Mouse (Mus musculus) hindbrain, embryonic 12.5 days (tissue): Measurements from ENCODE around the gene Otog. TPM values are rescaled to one million over a fixed set of nuclear protein-coding genes. Genes with fewer than 3 reads are reported as not detected.
A peak's percentile ranks its signal among the peaks of the same experiment; 100 is the strongest.

Experiments used
- ATAC-seq: fragments of 200-750 bp; cut with Nextera tagmentation; 2 replicates; pipeline ENCODE4 v1.8.0; 2017; ENCODE audit warnings: moderate TSS enrichment; ENCODE audit not compliant: low FRiP score
- H3K27ac ChIP-seq: fragments of 300-500 bp; sonication (generic); 2 replicates; pipeline ENCODE4 v1.5.1; 2016; ENCODE audit warnings: mild to moderate bottlenecking
- H3K27me3 ChIP-seq: fragments of 300-500 bp; sonication (generic); 2 replicates; pipeline ENCODE4 v1.6.1; 2016; ENCODE audit warnings: mild to moderate bottlenecking
- H3K36me3 ChIP-seq: fragments of 300-500 bp; sonication (generic); 2 replicates; pipeline ENCODE4 v1.6.1; 2016; ENCODE audit warnings: mild to moderate bottlenecking
- H3K4me1 ChIP-seq: fragments of 300-500 bp; sonication (generic); 2 replicates; pipeline ENCODE4 v1.6.1; 2016
- H3K4me2 ChIP-seq: fragments of 300-500 bp; sonication (generic); replicated peaks from 2 replicates; pipeline ENCODE4 v1.6.1; 2016; ENCODE audit warnings: mild to moderate bottlenecking
- H3K4me3 ChIP-seq: fragments of 300-500 bp; sonication (generic); 2 replicates; pipeline ENCODE4 v1.5.1; 2016; ENCODE audit warnings: mild to moderate bottlenecking
- H3K9ac ChIP-seq: fragments of 300-500 bp; sonication (generic); 2 replicates; pipeline ENCODE4 v1.6.1; 2016; ENCODE audit warnings: mild to moderate bottlenecking, moderate library complexity
- H3K9me3 ChIP-seq: fragments of 300-500 bp; sonication (generic); replicated peaks from 2 replicates; pipeline ENCODE4 v1.6.1; 2016; ENCODE audit warnings: mild to moderate bottlenecking
- WGBS: fragments of 180-500 bp; shearing (Covaris S2); methylation state at CpG from one replicate; pipeline ENCODE4 v1.1.7; 2016; 5-methylcytosine and 5-hydroxymethylcytosine counted together
- polyA plus RNA-seq: library from polyadenylated mRNA; unstranded; fragments of >200 nt; fragmentation: Nextera tagmentation; extraction: Ambion mirVana; gene quantifications from 2 replicates; pipeline ENCODE4 v1.2.1, GENCODE M21; 2016

Otog gene
- polyA plus RNA-seq, 1 experiment from 2014 or later = 4.5 TPM

GRCm38 (mm10) chr7:46235948-46236347 is 4.8 kb upstream of the Otog start:
- no peak for ATAC-seq
- Histone ChIP-seq H3K27ac (no peak overlapping the region), H3K27me3 (peaks cover 13% of the 10 kb centered on the region; the same call in 1 of the 2 replicates), H3K9ac (no peak overlapping the region), H3K9me3 (no peaks in the 10 kb centered on the region), H3K4me1 (peaks cover 12% of the 10 kb centered on the region), H3K4me3 (no peak overlapping the region), H3K4me2 (peak overlapping the region; percentile 7; the same call in 1 of the 2 replicates), H3K36me3 (no peaks in the 10 kb centered on the region)
- WGBS = 74% methylated on average over 18 of the region's 18 CpGs

- H3K4me2 ChIP-seq = peak overlapping the region; percentile 7; the same call in 1 of the 2 replicates
- no peaks in the 10 kb centered on the region for H3K36me3 ChIP-seq
- ATAC-seq = no peak
- no peak overlapping the region for H3K4me3 ChIP-seq
- H3K4me1 ChIP-seq = peaks cover 12% of the 10 kb centered on the region
- WGBS = 83% methylated on average over 15 of the region's 15 CpGs
- H3K27me3 ChIP-seq = peaks cover 13% of the 10 kb centered on the region; the same call in 1 of the 2 replicates
- no peaks in the 10 kb centered on the region for H3K9me3 ChIP-seq
- H3K27ac ChIP-seq = peak overlapping the region; percentile 6; the same call in 1 of the 2 replicates
- no peak overlapping the region for H3K9ac ChIP-seq
Observed at GRCm38 (mm10) chr7:46236363-46236762, 4.4 kb upstream of the Otog start.

GRCm38 (mm10) chr7:46237192-46237591 is 3.6 kb upstream of the Otog start:
- WGBS = 71% methylated on average over 7 of the region's 7 CpGs
- Histone ChIP-seq H3K4me2 (no peak overlapping the region), H3K9ac (no peak overlapping the region), H3K9me3 (no peaks in the 10 kb centered on the region), H3K27me3 (peaks cover 13% of the 10 kb centered on the region; the same call in 1 of the 2 replicates), H3K36me3 (no peaks in the 10 kb centered on the region), H3K27ac (no peak overlapping the region), H3K4me3 (no peak overlapping the region), H3K4me1 (peaks cover 12% of the 10 kb centered on the region)
- no peak for ATAC-seq

- ATAC-seq = no peak
- Histone ChIP-seq H3K27ac (no peak within 1 kb of the TSS), H3K4me2 (no peak within 1 kb of the TSS), H3K4me1 (peaks cover 17% of the 10 kb centered on the region), H3K9ac (no peak within 1 kb of the TSS), H3K4me3 (no peak within 1 kb of the TSS), H3K27me3 (peaks cover 13% of the 10 kb centered on the region; the same call in 1 of the 2 replicates), H3K9me3 (no peaks in the 10 kb centered on the region), H3K36me3 (no peaks in the 10 kb centered on the region)
- WGBS = 28% methylated on average over 10 of the region's 10 CpGs
Observed at GRCm38 (mm10) chr7:46238346-46238745, 2.4 kb upstream of the Otog start, which contains the start of gene Ush1c. Ush1c (minus strand) TSS chr7:46238503.

- Histone ChIP-seq H3K27ac (no peak overlapping the region), H3K4me2 (no peak overlapping the region), H3K27me3 (peaks cover 13% of the 10 kb centered on the region; the same call in 1 of the 2 replicates), H3K9me3 (no peaks in the 10 kb centered on the region), H3K36me3 (no peaks in the 10 kb centered on the region), H3K4me3 (no peak overlapping the region), H3K9ac (no peak overlapping the region), H3K4me1 (peaks cover 17% of the 10 kb centered on the region)
- ATAC-seq = no peak
- WGBS = 88% methylated on average over 4 of the region's 4 CpGs
Observed at GRCm38 (mm10) chr7:46240091-46240490, 696 bp upstream of the Otog start.

GRCm38 (mm10) chr7:46246876-46247275 is 6.1 kb downstream of the Otog start:
- Histone ChIP-seq H3K4me1 (peaks cover 5% of the 10 kb centered on the region; the same call in 1 of the 2 replicates), H3K9ac (no peak overlapping the region), H3K27ac (no peak overlapping the region), H3K9me3 (no peaks in the 10 kb centered on the region), H3K4me2 (no peak overlapping the region), H3K4me3 (no peak overlapping the region), H3K36me3 (no peaks in the 10 kb centered on the region), H3K27me3 (no peaks in the 10 kb centered on the region)
- ATAC-seq = no peak

GRCm38 (mm10) chr7:46247606-46248005 is 6.8 kb downstream of the Otog start:
- Histone ChIP-seq H3K9me3 (no peaks in the 10 kb centered on the region), H3K27ac (no peak overlapping the region), H3K27me3 (no peaks in the 10 kb centered on the region), H3K36me3 (no peaks in the 10 kb centered on the region), H3K4me2 (no peak overlapping the region), H3K9ac (no peak overlapping the region), H3K4me1 (peaks cover 3% of the 10 kb centered on the region; the same call in 1 of the 2 replicates), H3K4me3 (no peak overlapping the region)
- WGBS = 84% methylated on average over 3 of the region's 3 CpGs
- ATAC-seq = no peak

- H3K4me2 ChIP-seq = no peak overlapping the region
- no peak overlapping the region for H3K4me3 ChIP-seq
- H3K4me1 ChIP-seq = peaks cover 4% of the 10 kb centered on the region; the same call in 1 of the 2 replicates
- ATAC-seq = no peak
- H3K36me3 ChIP-seq = no peaks in the 10 kb centered on the region
- WGBS = 87% methylated on average over 4 of the region's 4 CpGs
- no peak overlapping the region for H3K9ac ChIP-seq
- no peaks in the 10 kb centered on the region for H3K9me3 ChIP-seq
- H3K27me3 ChIP-seq = no peaks in the 10 kb centered on the region
- no peak overlapping the region for H3K27ac ChIP-seq
Observed at GRCm38 (mm10) chr7:46251841-46252240, 11.1 kb downstream of the Otog start.

GRCm38 (mm10) chr7:46276156-46276555 is 35.4 kb downstream of the Otog start:
- H3K27ac ChIP-seq = no peak overlapping the region
- no peaks in the 10 kb centered on the region for H3K4me1 ChIP-seq
- no peak overlapping the region for H3K4me3 ChIP-seq
- no peaks in the 10 kb centered on the region for H3K9me3 ChIP-seq
- no peak for ATAC-seq
- 68% methylated on average over 5 of the region's 5 CpGs for WGBS
- no peaks in the 10 kb centered on the region; the same call in 1 of the 2 replicates for H3K27me3 ChIP-seq
- no peaks in the 10 kb centered on the region for H3K36me3 ChIP-seq
- no peak overlapping the region for H3K9ac ChIP-seq
- no peak overlapping the region for H3K4me2 ChIP-seq

- H3K27ac ChIP-seq = no peak overlapping the region
- ATAC-seq = no peak
- no peak overlapping the region for H3K4me3 ChIP-seq
- peaks cover 4% of the 10 kb centered on the region; the same call in 1 of the 2 replicates for H3K27me3 ChIP-seq
- no peak overlapping the region for H3K4me2 ChIP-seq
- no peaks in the 10 kb centered on the region for H3K4me1 ChIP-seq
- no peak overlapping the region for H3K9ac ChIP-seq
- H3K9me3 ChIP-seq = no peaks in the 10 kb centered on the region
- 15% methylated on average over 6 of the region's 6 CpGs for WGBS
- H3K36me3 ChIP-seq = no peaks in the 10 kb centered on the region
Observed at GRCm38 (mm10) chr7:46279946-46280345, 39.2 kb downstream of the Otog start.

- Histone ChIP-seq H3K4me3 (no peak overlapping the region), H3K9me3 (no peaks in the 10 kb centered on the region), H3K27me3 (peaks cover 4% of the 10 kb centered on the region; the same call in 1 of the 2 replicates), H3K36me3 (no peaks in the 10 kb centered on the region), H3K4me2 (no peak overlapping the region), H3K9ac (no peak overlapping the region), H3K4me1 (no peaks in the 10 kb centered on the region), H3K27ac (no peak overlapping the region)
- no peak for ATAC-seq
Observed at GRCm38 (mm10) chr7:46280896-46281295, 40.1 kb downstream of the Otog start.

- Histone ChIP-seq H3K4me2 (no peak overlapping the region), H3K9me3 (no peaks in the 10 kb centered on the region), H3K4me1 (no peaks in the 10 kb centered on the region), H3K27ac (no peak overlapping the region), H3K36me3 (no peaks in the 10 kb centered on the region), H3K4me3 (no peak overlapping the region), H3K27me3 (peaks cover 4% of the 10 kb centered on the region; the same call in 1 of the 2 replicates), H3K9ac (no peak overlapping the region)
- WGBS = 74% methylated on average over 7 of the region's 7 CpGs
- no peak for ATAC-seq
Observed at GRCm38 (mm10) chr7:46282276-46282675, 41.5 kb downstream of the Otog start.

- no peaks in the 10 kb centered on the region for H3K9me3 ChIP-seq
- H3K27me3 ChIP-seq = peaks cover 4% of the 10 kb centered on the region; the same call in 1 of the 2 replicates
- WGBS = 70% methylated on average over 10 of the region's 10 CpGs
- no peak overlapping the region for H3K4me3 ChIP-seq
- no peaks in the 10 kb centered on the region for H3K36me3 ChIP-seq
- H3K9ac ChIP-seq = no peak overlapping the region
- no peak overlapping the region for H3K27ac ChIP-seq
- H3K4me2 ChIP-seq = no peak overlapping the region
- ATAC-seq = no peak
- H3K4me1 ChIP-seq = no peaks in the 10 kb centered on the region
Observed at GRCm38 (mm10) chr7:46283681-46284080, 42.9 kb downstream of the Otog start.
